Mouse (Mus musculus) E14TG2a.4 (cell line): Measurements from ENCODE around the gene Add2.
A peak's percentile ranks its signal among the peaks of the same experiment; 100 is the strongest.

Experiments used
- H3K27me3 ChIP-seq: 2 replicates; pipeline ENCODE4 v1.6.1; 2014; ENCODE audit warnings: low read length, control low read depth; ENCODE audit not compliant: insufficient read depth
- H3K36me3 ChIP-seq: 2 replicates; pipeline ENCODE4 v1.6.1; 2014; ENCODE audit warnings: low read length, control low read depth; ENCODE audit not compliant: insufficient read depth
- H3K4me1 ChIP-seq: replicated peaks from 2 replicates; pipeline ENCODE4 v1.6.1; 2014; ENCODE audit warnings: low read depth, low read length, control low read depth
- H3K4me3 ChIP-seq: replicated peaks from 2 replicates; pipeline ENCODE4 v1.5.1; 2014; ENCODE audit warnings: mild to moderate bottlenecking, low read length
- H3K9me3 ChIP-seq: 2 replicates; pipeline ENCODE4 v1.6.1; 2014; ENCODE audit warnings: low read length, control low read depth
- CTCF ChIP-seq: conservative IDR thresholded peaks from 2 replicates; pipeline ENCODE4 v1.5.1; 2014; ENCODE audit warnings: low read length
- NANOG ChIP-seq: IDR thresholded peaks from 2 replicates; pipeline ENCODE4 v1.6.1; 2014; ENCODE audit warnings: borderline replicate concordance, low read length, mixed read lengths
- POU5F1 ChIP-seq: IDR thresholded peaks from 2 replicates; pipeline ENCODE4 v1.6.1; 2014; ENCODE audit warnings: low read length, borderline replicate concordance

Add2 gene

GRCm38 (mm10) chr6:86015871-86016270 lies 12.6 kb upstream of the Add2 start, which contains the start of gene Figla:
Figla (plus strand) TSS chr6:86016171.
- Histone ChIP-seq H3K36me3 (no peaks in the 10 kb centered on the region), H3K4me3 (no peak within 1 kb of the TSS), H3K4me1 (no peaks in the 10 kb centered on the region), H3K27me3 (peaks cover 73% of the 10 kb centered on the region), H3K9me3 (no peaks in the 10 kb centered on the region; the same call in 1 of the 2 replicates)
- TF ChIP-seq POU5F1: no peak
- TF ChIP-seq NANOG: no peak
- TF ChIP-seq CTCF: no peak

GRCm38 (mm10) chr6:86016793-86017350 lies 11.6 kb upstream of the Add2 start:
- no peaks in the 10 kb centered on the region; the same call in 1 of the 2 replicates for H3K9me3 ChIP-seq
- H3K4me3 ChIP-seq: 0 out of 2 replicates have a peak overlapping the region, but pooled peaks have one; percentile 32
- TF ChIP-seq CTCF (no peak), POU5F1 (no peak), NANOG (no peak)
- no peaks in the 10 kb centered on the region for H3K4me1 ChIP-seq
- peaks cover 73% of the 10 kb centered on the region for H3K27me3 ChIP-seq
- H3K36me3 ChIP-seq: no peaks in the 10 kb centered on the region

- TF ChIP-seq NANOG (no peak), POU5F1 (no peak), CTCF (no peak)
- Histone ChIP-seq H3K9me3 (no peaks in the 10 kb centered on the region; the same call in 1 of the 2 replicates), H3K36me3 (no peaks in the 10 kb centered on the region), H3K27me3 (peaks cover 68% of the 10 kb centered on the region), H3K4me1 (no peaks in the 10 kb centered on the region), H3K4me3 (no peak overlapping the region)
These were observed 8.9 kb upstream of the Add2 start for GRCm38 (mm10) chr6:86019415-86020237.

- H3K27me3 ChIP-seq: peaks cover 67% of the 10 kb centered on the region
- H3K36me3 ChIP-seq: no peaks in the 10 kb centered on the region
- H3K4me1 ChIP-seq: no peaks in the 10 kb centered on the region
- no peak for TF ChIP-seq CTCF
- no peak for TF ChIP-seq NANOG
- TF ChIP-seq POU5F1: no peak
- no peaks in the 10 kb centered on the region; the same call in 1 of the 2 replicates for H3K9me3 ChIP-seq
- H3K4me3 ChIP-seq: no peak overlapping the region
These were observed 7.5 kb upstream of the Add2 start for GRCm38 (mm10) chr6:86020948-86021347.

- TF ChIP-seq NANOG (no peak), CTCF (no peak), POU5F1 (no peak)
- no peaks in the 10 kb centered on the region; the same call in 1 of the 2 replicates for H3K4me1 ChIP-seq
- H3K9me3 ChIP-seq: peaks cover 6% of the 10 kb centered on the region; the same call in 1 of the 2 replicates
- H3K27me3 ChIP-seq: peaks cover 71% of the 10 kb centered on the region
- no peaks in the 10 kb centered on the region for H3K36me3 ChIP-seq
- no peak overlapping the region for H3K4me3 ChIP-seq
These were observed 1.7 kb upstream of the Add2 start for GRCm38 (mm10) chr6:86026632-86027292.

- H3K9me3 ChIP-seq: peaks cover 6% of the 10 kb centered on the region; the same call in 1 of the 2 replicates
- TF ChIP-seq CTCF (no peak), NANOG (no peak), POU5F1 (no peak)
- H3K36me3 ChIP-seq: no peaks in the 10 kb centered on the region
- H3K27me3 ChIP-seq: peaks cover 67% of the 10 kb centered on the region
- no peaks in the 10 kb centered on the region; the same call in 1 of the 2 replicates for H3K4me1 ChIP-seq
- H3K4me3 ChIP-seq: peak overlapping the region; percentile 80
These were observed 331 bp upstream of the Add2 start for GRCm38 (mm10) chr6:86028150-86028549.

GRCm38 (mm10) chr6:86029323-86029713 lies 837 bp downstream of the Add2 start:
- Histone ChIP-seq H3K4me3 (peak overlapping the region; percentile 80), H3K36me3 (no peaks in the 10 kb centered on the region), H3K27me3 (peaks cover 59% of the 10 kb centered on the region), H3K9me3 (peaks cover 6% of the 10 kb centered on the region; the same call in 1 of the 2 replicates), H3K4me1 (no peaks in the 10 kb centered on the region; the same call in 1 of the 2 replicates)
- TF ChIP-seq CTCF: no peak
- TF ChIP-seq NANOG: no peak
- no peak for TF ChIP-seq POU5F1

GRCm38 (mm10) chr6:86031527-86031926 lies 3.0 kb downstream of the Add2 start:
- Histone ChIP-seq H3K27me3 (peaks cover 42% of the 10 kb centered on the region), H3K4me3 (no peak overlapping the region), H3K36me3 (no peaks in the 10 kb centered on the region), H3K4me1 (no peaks in the 10 kb centered on the region; the same call in 1 of the 2 replicates), H3K9me3 (peaks cover 6% of the 10 kb centered on the region; the same call in 1 of the 2 replicates)
- TF ChIP-seq POU5F1 (no peak), CTCF (no peak), NANOG (no peak)
